Mouse (Mus musculus): Measurements from ENCODE around the gene Mrps7. TPM values are rescaled to one million over a fixed set of nuclear protein-coding genes. Genes with fewer than 3 reads are reported as not detected.

Mrps7 gene
- total RNA-seq, 2 experiments from 2014 or later: 29.8 to 30.2 TPM

DNA sequence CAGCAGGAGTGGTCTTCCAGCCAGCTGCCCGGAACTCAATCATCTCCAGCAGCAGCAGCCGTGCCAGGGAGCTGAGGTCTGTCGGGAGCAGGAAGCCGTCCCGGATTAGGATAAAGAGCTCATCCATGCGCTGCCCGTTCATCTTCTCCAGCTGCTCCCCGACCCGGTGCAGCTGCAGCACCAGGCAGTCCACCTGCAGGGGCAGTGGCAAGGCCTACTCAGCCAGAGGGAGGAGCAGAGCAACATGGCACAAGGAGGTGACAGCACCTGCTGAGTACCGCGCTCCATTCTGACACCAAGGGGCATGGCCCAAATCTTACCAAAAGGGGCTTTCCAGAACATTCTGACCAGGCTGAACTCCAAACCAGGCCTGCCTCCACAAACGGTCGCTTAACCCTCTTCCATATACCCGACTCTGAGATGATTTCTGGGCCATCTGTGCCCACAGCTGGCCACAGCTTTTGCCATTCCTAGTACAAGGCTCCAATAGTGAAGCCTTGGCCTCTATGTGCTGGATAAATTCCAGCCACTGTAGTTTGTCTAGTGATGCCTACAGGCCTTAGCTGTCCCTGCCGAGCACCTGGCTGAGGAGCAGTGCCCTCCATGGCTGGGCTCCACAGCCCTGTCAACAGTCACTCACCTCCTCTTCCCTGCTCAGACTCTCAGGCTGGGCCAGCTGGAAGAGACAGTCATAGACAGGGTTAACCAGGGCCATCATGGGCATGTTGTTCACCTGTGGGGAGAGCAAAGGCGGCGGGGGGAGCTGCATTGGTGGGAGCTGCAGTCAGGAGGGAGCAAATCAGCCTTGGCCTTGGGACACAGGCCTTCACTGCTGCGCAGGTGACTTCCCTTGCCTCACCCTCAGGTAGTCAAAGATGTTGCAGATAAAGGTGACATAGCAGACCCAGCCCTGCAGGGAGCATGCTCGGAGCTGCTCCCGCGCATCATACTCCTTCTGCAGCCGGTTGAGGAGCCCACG lies 5.0 kb downstream of the Mrps7 start:
- no peak for ATAC-seq (ENCODE audit: poor library complexity, severe bottlenecking)

- ATAC-seq (ENCODE audit: poor library complexity, severe bottlenecking): no peak
These were observed 5.9 kb downstream of the Mrps7 start for GRCm38 (mm10) chr11:115609576-115609975.

DNA sequence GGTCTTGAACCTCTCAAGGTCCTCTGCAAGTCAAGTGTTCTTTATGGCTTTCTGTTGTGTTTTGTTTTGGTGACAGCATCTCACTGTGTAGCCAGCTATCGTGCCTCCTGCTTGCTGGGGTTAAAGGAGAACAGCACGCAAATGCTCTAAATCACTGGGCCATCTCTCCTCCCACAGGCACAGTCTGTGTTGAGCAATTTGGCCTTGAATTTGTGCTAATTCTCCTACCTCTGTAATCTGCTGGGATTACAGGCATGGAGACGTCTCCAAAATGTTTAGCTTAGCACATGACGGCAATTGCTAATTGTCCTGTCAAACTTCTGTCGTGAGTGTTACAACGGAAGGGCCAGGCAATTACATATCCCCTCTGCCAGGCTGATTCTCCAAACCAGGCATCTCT lies 7.4 kb downstream of the Mrps7 start:
- no peak for ATAC-seq (ENCODE audit: poor library complexity, severe bottlenecking)

DNA sequence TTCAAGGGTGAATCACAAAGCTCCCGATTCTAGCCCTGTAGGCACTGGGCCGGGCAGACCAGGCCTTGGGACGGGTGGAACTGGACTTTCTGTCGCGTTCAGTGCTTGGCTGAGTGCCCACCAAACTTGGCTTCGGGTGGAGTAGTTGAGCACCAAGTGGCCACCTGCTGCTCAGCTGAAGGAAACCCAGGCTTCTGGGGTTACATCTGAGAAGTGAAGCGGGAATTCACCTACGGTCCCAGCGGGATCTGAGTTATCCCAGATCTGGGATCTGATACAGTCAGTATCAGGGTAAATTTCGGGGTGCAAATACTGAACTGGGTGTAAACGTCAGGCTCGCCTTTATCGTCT lies 8.3 kb downstream of the Mrps7 start:
- ATAC-seq (ENCODE audit: poor library complexity, severe bottlenecking): no peak

DNA sequence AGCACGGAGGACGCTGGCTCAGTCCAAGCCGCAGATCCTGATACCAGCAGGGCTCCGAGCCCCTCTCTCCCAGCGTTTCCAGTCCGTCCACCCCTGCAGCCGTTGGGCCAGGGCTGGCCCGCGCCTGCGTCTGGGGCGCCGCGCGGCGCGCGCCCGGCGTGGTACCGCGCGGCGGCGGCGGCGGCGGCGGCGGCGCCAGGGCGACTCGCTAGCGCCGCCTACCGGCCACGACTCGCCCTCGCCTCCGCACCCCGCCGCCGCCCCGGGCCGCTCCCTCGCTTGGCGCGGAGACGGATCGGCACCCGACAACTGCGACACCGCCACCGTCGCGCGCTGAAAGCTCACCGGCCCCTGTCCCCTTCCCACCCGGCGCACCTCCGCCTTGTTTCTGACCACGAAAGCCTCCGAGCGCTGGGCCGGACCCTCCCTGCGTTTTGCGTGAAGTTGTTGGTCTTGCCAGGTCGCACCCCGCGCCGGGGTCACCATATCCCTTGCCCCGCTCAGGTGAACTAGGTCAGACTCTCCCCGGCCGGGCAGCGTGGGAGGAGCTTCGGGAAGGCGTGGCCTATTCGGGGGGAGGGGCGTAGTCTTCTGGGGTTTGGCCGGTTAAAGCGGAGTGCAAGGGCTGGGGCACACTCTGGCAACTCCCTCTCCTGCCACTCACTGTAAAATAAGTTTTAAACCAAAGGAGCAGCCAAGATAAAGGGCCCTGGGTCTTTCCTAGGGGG lies 8.8 kb downstream of the Mrps7 start, which contains the start of gene Mif4gd:
Gene Mif4gd, minus strand, starts transcription at position 560 of the 728 bp plus-strand sequence.
- peak; percentile 93 for ATAC-seq (ENCODE audit: poor library complexity, severe bottlenecking)

DNA sequence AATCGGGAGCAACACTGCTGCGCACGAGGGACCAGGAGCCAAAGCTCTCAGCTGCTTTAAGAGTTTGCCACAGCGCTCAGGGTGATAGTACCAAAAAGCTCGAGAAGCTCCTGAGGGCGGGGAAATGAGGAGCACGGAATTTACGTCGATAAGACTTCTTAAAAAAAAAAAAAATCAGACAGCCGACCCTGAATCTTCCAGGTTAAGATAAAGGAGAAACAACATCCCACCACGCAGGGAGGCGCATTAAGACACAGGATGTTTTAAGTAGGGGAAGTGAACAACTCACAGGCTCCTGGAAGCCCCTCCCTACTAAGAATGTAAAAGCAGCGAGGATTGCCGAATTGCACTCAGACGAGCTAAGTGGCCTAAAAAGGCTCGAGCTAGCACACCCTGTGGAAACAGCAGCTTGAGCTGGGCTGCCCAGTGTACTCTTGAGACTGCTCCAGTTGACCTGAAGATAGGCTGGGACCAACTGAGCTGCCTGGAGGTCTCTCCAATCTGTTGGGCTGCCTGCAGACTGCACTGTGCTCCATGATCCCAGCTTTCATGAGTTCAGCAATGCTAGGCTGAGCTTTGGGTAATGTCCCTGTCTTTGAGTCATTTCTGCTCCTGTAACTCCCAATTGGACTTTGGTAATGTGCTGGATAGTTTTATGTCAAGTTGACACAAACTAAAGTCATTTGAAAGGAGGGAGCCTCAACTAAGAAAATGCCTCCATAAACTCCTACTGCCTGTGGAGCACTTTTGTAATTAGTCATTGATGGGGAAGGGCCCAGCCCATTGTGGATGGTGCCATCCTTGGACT lies 9.6 kb downstream of the Mrps7 start:
- ATAC-seq (ENCODE audit: poor library complexity, severe bottlenecking): peak; percentile 54

DNA sequence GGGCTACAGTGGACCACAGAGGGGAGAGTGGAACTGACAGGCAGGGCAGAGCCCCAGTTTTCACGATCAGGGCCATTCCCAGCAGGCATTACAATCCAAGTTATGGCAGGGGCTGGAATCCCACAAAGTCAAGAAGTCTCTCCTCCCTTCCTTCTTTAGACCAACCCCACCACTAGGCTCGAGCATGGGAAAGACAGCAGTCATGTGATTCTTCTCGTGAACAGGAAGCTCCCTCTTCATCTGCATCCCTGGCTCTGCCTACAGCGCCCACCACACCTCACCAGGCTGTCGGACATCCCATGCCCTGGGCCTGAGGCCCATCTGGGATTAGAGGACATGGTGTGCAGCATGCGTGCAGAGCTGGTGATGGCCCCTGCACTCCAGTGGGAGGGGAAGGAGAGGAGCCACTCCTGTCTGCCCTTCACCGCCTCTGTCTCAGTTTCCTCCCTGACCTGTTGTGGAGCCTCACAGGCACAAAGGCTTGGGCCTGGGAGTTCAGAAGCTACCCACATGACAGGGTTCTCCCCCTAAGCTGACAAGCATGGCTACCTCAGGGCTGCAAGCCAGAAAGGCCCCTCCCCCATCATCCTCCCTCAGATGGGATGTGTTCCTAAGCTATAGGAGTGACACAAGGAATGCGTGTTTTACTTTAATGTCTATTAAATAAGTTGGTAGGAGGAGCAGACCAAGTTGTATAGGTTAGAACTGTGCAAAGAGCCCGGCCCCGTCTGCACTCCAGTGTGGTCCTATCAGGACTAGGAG lies 10.8 kb downstream of the Mrps7 start:
- no peak for ATAC-seq (ENCODE audit: poor library complexity, severe bottlenecking)

DNA sequence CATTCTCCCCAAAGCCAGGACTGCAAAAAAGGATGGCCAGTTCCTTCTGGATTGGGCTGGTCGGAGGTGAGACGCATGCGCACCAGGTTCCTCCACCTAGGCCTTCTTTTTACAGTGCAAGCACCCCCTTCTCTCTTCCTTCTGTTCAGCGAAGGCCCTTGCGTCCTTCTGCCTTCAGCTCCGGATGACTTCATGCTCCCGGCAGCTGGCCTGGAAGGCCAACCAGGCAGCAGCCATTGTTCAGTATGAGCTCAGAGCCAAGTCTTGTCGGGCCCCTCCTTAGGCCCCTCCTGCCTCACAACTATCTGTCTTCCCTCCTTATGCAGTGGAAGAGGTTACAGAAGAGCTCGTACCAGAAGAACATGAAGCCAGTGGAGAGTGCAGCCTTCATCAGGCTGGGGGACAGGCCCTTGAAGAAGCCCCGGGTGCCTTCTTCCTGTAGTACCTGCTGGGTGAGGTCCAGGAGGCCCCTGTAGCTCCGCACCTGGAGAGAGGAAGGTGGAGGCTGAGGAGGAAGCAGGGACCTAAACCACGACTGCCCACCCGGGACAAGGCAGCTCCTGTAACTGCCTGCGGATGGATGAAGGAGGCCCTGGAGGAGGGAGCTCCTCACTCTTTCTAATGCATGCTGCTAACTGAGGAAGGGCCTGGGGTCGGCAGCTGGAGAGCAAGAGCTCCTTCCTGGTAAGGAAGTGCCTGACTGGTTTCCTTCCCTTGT lies 11.5 kb downstream of the Mrps7 start:
- no peak for ATAC-seq (ENCODE audit: poor library complexity, severe bottlenecking)

DNA sequence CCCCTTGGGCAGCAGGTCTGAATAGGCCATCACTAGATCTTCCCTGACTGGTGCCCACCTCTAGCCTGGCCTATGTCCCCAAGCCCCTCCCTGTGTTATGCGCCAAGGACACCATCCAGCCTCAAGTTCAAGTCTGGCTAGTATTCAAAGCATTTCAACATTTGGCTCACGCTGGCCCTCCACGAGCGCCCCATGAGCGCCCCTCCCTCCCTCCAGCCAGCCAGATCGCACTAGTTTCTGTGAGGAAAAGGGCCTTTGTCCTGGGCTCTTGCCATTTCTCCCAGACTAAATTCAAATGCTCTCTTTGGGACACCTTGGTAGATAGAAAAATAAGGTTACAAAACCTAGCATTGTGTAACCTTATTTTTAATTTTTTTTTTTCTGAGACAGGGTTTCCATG lies 12.2 kb downstream of the Mrps7 start:
- ATAC-seq (ENCODE audit: poor library complexity, severe bottlenecking): no peak

DNA sequence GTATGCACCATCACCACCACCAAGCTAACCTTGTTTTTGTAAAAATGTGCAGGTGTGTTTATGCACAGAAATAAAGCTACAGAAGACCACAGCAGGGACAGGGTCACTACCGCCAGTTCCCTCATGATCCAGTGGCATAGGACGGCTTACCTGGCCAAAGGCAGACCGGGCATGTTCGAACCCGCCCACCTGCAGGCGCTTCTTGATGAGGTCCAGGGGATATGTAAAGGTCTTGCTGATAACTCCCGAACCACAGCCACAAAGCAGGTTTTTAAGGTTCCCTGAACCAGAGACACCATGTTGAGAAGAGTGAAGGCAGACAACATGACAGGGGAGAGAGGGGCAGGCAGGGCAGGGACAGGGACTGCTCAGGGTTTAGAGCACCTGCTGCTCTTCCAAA lies 12.6 kb downstream of the Mrps7 start:
- ATAC-seq (ENCODE audit: poor library complexity, severe bottlenecking): no peak

GRCm38 (mm10) chr11:115616893-115617292 lies 13.2 kb downstream of the Mrps7 start:
- ATAC-seq (ENCODE audit: poor library complexity, severe bottlenecking): no peak

DNA sequence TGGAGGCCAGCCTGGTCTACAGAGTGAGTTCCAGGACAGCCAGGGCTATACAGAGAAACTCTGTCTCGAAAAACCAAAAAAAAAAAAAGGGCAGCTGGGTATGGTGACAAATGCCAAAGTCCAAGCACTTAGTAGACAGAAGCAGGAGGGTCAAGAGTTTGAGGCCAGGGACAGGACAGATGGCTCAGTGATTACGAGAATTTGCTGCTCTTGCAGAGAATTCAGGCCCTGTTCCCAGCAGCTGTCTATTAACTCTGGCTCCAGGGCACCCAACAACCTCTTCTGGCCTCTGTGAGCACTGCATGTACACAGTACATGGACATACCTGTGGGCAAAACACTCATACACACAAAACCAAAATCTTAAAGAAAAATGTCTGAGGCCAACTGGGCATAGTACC lies 14.3 kb downstream of the Mrps7 start:
- ATAC-seq (ENCODE audit: poor library complexity, severe bottlenecking): no peak

- no peak for ATAC-seq (ENCODE audit: poor library complexity, severe bottlenecking)
These were observed 15.2 kb downstream of the Mrps7 start for GRCm38 (mm10) chr11:115618732-115619516.

DNA sequence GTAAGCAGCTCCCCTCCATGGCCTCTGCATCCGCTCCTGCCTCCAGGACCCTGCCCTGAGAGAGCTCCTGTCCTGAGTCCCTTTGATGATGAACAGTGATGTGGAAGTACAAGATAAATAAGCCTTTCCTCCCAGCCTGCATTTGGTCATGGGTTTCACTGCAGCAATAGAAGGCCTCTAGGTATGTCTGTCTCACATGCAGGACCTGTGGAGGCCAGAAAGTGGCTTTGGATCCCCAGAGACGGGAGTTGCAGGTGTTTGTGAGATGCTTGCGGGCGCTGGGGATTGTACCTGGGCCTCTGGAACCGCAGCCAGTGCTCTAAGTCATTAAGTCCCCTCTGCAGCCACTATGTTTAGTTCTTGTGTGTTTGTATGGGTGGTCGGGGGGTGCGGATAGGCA lies 16.2 kb downstream of the Mrps7 start:
- ATAC-seq (ENCODE audit: poor library complexity, severe bottlenecking): no peak

DNA sequence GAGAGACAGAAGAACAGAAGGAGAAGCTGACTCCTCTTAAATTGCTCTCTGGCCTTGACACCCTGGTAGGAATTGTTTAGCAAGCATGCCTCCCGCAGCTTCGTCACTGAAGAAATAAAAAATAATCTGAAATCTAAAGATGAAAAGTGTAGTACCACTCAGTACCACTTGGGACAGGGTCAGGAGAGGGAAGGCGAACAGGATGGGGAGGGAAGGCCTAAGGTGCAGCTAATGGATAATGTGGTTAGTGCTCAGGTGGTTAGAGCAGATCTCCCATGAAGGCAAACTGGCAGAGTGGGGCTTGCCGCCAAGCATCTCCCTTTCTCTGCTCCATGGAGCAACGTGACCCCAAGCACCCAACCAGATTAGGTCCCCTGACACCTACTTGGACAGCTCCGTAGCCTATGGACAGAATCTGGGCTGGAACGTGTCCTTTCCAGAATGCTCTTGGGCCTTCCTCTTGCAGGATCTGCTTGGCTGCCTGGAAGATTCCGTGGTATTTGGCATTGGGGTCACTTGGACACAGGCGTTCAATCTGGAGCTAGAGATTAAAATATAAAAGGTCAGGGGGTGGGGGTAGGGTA lies 19.9 kb downstream of the Mrps7 start:
- ATAC-seq (ENCODE audit: poor library complexity, severe bottlenecking): no peak

DNA sequence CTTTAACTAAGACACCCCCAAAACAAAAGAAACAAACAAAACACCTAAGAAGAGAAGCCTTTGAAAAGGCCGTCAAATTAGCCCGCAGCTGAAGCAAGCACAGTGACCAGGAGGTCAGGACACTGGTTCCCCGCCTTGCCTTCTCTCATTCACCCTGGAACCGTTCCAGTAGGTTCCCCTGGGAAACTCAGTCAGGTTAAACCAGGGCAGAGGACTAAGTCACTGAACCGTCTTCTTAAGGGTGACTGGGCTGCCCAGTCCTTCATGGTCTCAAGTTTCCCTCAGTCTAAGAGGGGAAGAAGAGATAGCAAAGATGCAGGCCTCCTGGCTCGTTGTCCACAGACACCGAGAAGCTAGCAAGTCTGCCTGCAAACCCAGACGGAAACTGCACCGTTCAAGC lies 22.2 kb downstream of the Mrps7 start:
- ATAC-seq (ENCODE audit: poor library complexity, severe bottlenecking): no peak

DNA sequence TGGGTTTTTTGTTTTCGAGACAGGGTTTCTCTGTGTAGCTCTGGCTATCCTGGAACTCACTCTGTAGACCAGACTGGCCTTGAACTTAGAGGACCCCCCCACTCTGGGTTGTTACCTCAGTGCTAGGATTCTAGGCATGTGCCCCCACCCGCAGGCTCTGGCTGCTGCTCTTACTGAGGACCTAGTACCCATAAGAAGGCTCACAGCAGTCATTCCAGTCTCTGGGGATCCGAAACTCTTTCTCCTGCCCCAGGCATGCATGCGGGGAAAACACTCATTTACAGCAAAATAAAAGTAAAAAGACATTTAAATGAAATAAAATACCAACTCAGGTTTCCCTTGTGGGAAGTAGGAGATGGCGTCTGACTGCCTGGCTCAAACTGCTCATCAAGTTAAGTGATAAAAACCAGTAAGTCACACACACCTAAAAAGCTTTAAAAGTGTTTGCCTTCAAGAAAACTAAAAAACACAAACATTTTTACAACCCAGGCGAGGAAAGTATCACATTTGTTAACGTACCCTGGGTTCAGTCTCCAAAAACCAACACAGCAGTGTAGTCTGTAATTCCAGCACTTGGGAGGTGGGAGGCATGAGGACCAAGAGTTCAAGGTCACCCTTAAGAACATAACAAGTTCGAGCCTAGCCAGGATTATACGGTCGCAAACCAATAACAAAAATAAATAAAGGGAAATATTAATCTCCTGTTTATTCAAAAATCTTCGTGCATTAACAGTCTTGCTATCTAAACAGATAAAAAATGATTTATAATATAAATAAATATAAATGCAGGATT lies 23.3 kb downstream of the Mrps7 start:
- ATAC-seq (ENCODE audit: poor library complexity, severe bottlenecking): no peak
